Mouse (Mus musculus) retina, postnatal 1 day (tissue): ENCODE measurements around the gene Fscn3.

Experiments used
- DNase-seq: peaks from one replicate; pipeline ENCODE4 v3.0.0-alpha.2; 2012

Gene Fscn3

GRCm38 (mm10) chr6:28429870-28430269, 2.3 kb downstream of the Fscn3 start:
- DNase-seq = no peak

GRCm38 (mm10) chr6:28430795-28431537, 3.4 kb downstream of the Fscn3 start:
- no peak for DNase-seq

GRCm38 (mm10) chr6:28431538-28431855, 3.9 kb downstream of the Fscn3 start:
- DNase-seq = no peak

GRCm38 (mm10) chr6:28447937-28448336, 20.3 kb downstream of the Fscn3 start:
- no peak for DNase-seq

- no peak for DNase-seq
Observed at GRCm38 (mm10) chr6:28449253-28449652, 21.7 kb downstream of the Fscn3 start, which contains the start of gene Pax4. Gene Pax4, minus strand, starts transcription at chr6:28449353.

- no peak for DNase-seq
Observed at GRCm38 (mm10) chr6:28450481-28450880, 22.9 kb downstream of the Fscn3 start.

GRCm38 (mm10) chr6:28450977-28451376, 23.4 kb downstream of the Fscn3 start:
- peak; percentile 19 for DNase-seq

- no peak for DNase-seq
Observed at GRCm38 (mm10) chr6:28459221-28459668, 31.7 kb downstream of the Fscn3 start.

GRCm38 (mm10) chr6:28460534-28460933, 32.9 kb downstream of the Fscn3 start:
- DNase-seq = peak; percentile 60

GRCm38 (mm10) chr6:28464630-28465029, 37.0 kb downstream of the Fscn3 start:
- DNase-seq = no peak

- DNase-seq = no peak
Observed at GRCm38 (mm10) chr6:28470017-28470602, 42.5 kb downstream of the Fscn3 start.

- no peak for DNase-seq
Observed at GRCm38 (mm10) chr6:28470621-28471020, 43.0 kb downstream of the Fscn3 start.

GRCm38 (mm10) chr6:28471284-28472035, 43.9 kb downstream of the Fscn3 start:
- DNase-seq = peak; percentile 52

GRCm38 (mm10) chr6:28474211-28474610, 46.6 kb downstream of the Fscn3 start:
- DNase-seq = no peak

- no peak for DNase-seq
Observed at GRCm38 (mm10) chr6:28474839-28475238, 47.2 kb downstream of the Fscn3 start, which contains the start of gene Snd1. Gene Snd1, plus strand, starts transcription at chr6:28475139.

- DNase-seq = peak; percentile 100
Observed at GRCm38 (mm10) chr6:28479865-28480751, 52.5 kb downstream of the Fscn3 start.

GRCm38 (mm10) chr6:28480752-28481492, 53.3 kb downstream of the Fscn3 start:
- no peak for DNase-seq

GRCm38 (mm10) chr6:28482711-28483315, 55.2 kb downstream of the Fscn3 start:
- DNase-seq = no peak

- DNase-seq = no peak
Observed at GRCm38 (mm10) chr6:28486008-28486407, 58.4 kb downstream of the Fscn3 start.

- no peak for DNase-seq
Observed at GRCm38 (mm10) chr6:28486471-28486870, 58.9 kb downstream of the Fscn3 start.

- DNase-seq = no peak
Observed at GRCm38 (mm10) chr6:28486905-28487304, 59.3 kb downstream of the Fscn3 start.
